Mouse (Mus musculus): ENCODE measurements around the gene Ptbp3. TPM values are rescaled to one million over a fixed set of nuclear protein-coding genes. Genes with fewer than 3 reads are reported as not detected.

Gene Ptbp3
- polyA plus RNA-seq, 1 experiment = 10.9 TPM

DNA sequence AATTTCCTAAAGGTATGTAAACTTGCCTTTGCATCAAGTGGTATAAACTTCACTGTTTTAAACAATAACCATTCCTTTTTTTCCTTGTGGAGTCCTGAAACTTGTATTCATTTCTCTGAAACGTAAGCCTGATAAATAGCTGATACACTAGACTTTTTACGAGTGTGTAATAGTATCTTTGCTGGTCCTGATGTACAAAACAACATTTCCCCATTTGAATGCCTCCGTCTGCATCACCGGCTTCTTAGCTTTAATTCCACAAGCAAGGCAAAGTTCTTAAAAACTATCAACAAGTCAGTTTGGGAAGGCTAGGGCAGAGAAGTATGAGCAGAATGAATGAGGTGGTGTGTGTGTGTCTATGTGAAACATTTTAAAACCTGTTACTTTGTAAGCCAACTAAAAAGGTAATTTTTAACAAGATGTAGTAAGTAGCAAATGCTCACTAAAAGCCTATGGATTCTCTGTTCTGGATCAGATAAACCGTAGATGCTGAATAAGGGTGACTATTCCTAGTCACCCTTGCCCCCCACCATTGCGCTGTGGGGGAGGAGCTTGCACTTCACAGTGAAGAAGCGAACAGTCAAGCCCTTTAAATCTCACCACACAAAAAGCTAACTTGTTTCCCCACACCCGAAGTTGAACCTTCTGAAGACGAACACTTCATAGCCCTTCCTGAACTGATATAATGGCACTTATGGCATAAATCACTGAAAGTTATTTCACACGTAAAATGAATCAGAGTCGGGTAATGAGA lies 1.9 kb downstream of the Ptbp3 start:
- H3K79me3 ChIP-seq (ENCODE audit: low read depth) = peaks cover 62% of the 10 kb centered on the region
- no peaks in the 10 kb centered on the region for H3K36me3 ChIP-seq (ENCODE audit: control insufficient read depth, insufficient read depth)
- no peak for TF ChIP-seq MAX (IDR thresholded peaks at IDR 0.05)
- TF ChIP-seq CTCF (IDR thresholded peaks at IDR 0.05; ENCODE audit: control insufficient read depth, insufficient read depth, insufficient read length) = no peak
- no peak for TF ChIP-seq CEBPB (IDR thresholded peaks at IDR 0.05; ENCODE audit: low read depth)
- no peak for TF ChIP-seq MYOD1 (IDR thresholded peaks at IDR 0.05; ENCODE audit: control insufficient read depth, insufficient read length, low read depth)
- no peak for TF ChIP-seq FOSL1 (IDR thresholded peaks at IDR 0.05; ENCODE audit: insufficient read depth, low read length, poor library complexity, severe bottlenecking)
- no peak for TF ChIP-seq USF1 (IDR thresholded peaks at IDR 0.05; ENCODE audit: low read depth)
- TF ChIP-seq MYOG (IDR thresholded peaks at IDR 0.05; ENCODE audit: control insufficient read depth, extremely low read depth, insufficient read length) = no peak
- H3K27me3 ChIP-seq (ENCODE audit: control insufficient read depth, insufficient read depth, insufficient read length) = no peaks in the 10 kb centered on the region
- peak overlapping the region; percentile 78 for H3K4me3 ChIP-seq (ENCODE audit: insufficient read depth, poor library complexity, severe bottlenecking)
- peaks cover 68% of the 10 kb centered on the region for H3K79me2 ChIP-seq (ENCODE audit: control insufficient read depth, insufficient read depth)
- H3ac ChIP-seq (ENCODE audit: control insufficient read depth, insufficient read length, low read depth) = peak overlapping the region; percentile 28

DNA sequence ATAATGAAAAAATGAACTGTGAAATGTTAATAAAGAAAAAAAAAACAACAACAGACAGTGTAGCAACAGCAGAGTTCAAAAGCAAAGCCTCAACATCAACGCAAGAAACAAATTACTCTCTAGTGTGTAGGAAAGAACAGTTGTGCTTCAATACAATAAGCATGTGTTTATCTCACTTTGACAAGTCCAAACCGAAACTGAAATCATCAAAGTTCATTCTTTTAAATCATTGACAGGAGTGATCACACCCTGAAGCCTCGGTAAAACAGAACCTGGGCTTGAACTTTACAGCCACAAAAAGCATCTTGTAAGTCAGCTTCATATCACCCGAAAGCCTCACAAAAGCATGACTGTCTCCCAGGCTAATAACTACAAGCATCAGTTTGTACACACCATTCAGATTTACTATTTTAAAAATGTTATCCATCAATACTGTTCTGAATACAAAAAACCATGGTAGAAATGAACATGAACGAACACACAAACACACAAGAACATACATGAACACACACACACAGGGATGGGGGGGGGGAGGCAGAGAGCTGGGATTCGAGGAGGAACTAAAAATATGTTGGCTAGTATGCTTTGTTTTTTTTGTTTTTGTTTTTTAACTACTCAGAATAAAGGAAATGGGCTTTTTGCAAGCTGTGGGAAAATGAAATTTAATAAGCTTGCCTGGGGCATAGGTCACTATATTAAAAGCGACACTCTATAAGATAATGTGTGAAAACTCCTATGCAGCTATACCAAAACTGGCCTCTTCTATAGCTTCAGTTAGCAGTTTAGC lies 2.7 kb downstream of the Ptbp3 start:
- Histone ChIP-seq H3K79me3 (ENCODE audit: low read depth) (peaks cover 69% of the 10 kb centered on the region), H3ac (ENCODE audit: control insufficient read depth, insufficient read length, low read depth) (no peak overlapping the region), H3K4me3 (ENCODE audit: insufficient read depth, poor library complexity, severe bottlenecking) (no peak overlapping the region), H3K36me3 (ENCODE audit: control insufficient read depth, insufficient read depth) (no peaks in the 10 kb centered on the region), H3K79me2 (ENCODE audit: control insufficient read depth, insufficient read depth) (peaks cover 76% of the 10 kb centered on the region), H3K27me3 (ENCODE audit: control insufficient read depth, insufficient read depth, insufficient read length) (no peaks in the 10 kb centered on the region)
- TF ChIP-seq USF1 (IDR thresholded peaks at IDR 0.05; ENCODE audit: low read depth) (no peak), MAX (IDR thresholded peaks at IDR 0.05) (no peak), MYOD1 (IDR thresholded peaks at IDR 0.05; ENCODE audit: control insufficient read depth, insufficient read length, low read depth) (no peak), CTCF (IDR thresholded peaks at IDR 0.05; ENCODE audit: control insufficient read depth, insufficient read depth, insufficient read length) (no peak), FOSL1 (IDR thresholded peaks at IDR 0.05; ENCODE audit: insufficient read depth, low read length, poor library complexity, severe bottlenecking) (no peak), CEBPB (IDR thresholded peaks at IDR 0.05; ENCODE audit: low read depth) (no peak), MYOG (IDR thresholded peaks at IDR 0.05; ENCODE audit: control insufficient read depth, extremely low read depth, insufficient read length) (no peak)

DNA sequence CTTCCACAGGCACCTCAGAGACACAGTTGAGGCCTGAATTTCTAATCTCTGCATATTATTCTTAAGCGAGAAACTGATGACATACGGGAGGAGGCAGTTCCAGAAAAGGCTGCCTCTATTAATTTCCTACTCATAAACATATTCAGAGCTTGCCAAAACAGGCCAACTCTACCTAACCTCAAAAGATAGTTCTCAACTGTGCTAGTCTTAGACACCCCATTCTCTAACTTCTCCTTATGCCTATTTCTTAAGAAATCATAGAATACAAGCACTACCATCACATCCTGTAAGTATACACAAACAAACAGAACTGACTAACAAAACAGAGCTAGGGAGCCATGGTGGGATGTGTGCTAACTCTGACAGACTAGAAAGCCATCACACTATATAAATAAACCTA lies 4.5 kb downstream of the Ptbp3 start:
- Histone ChIP-seq H3ac (ENCODE audit: control insufficient read depth, insufficient read length, low read depth) (no peak overlapping the region), H3K27me3 (ENCODE audit: control insufficient read depth, insufficient read depth, insufficient read length) (no peaks in the 10 kb centered on the region), H3K36me3 (ENCODE audit: control insufficient read depth, insufficient read depth) (no peaks in the 10 kb centered on the region), H3K79me2 (ENCODE audit: control insufficient read depth, insufficient read depth) (peaks cover 95% of the 10 kb centered on the region), H3K4me3 (ENCODE audit: insufficient read depth, poor library complexity, severe bottlenecking) (no peak overlapping the region), H3K79me3 (ENCODE audit: low read depth) (peaks cover 86% of the 10 kb centered on the region)
- TF ChIP-seq FOSL1 (IDR thresholded peaks at IDR 0.05; ENCODE audit: insufficient read depth, low read length, poor library complexity, severe bottlenecking) (no peak), CEBPB (IDR thresholded peaks at IDR 0.05; ENCODE audit: low read depth) (no peak), USF1 (IDR thresholded peaks at IDR 0.05; ENCODE audit: low read depth) (no peak), MYOG (IDR thresholded peaks at IDR 0.05; ENCODE audit: control insufficient read depth, extremely low read depth, insufficient read length) (no peak), CTCF (IDR thresholded peaks at IDR 0.05; ENCODE audit: control insufficient read depth, insufficient read depth, insufficient read length) (no peak), MAX (IDR thresholded peaks at IDR 0.05) (no peak), MYOD1 (IDR thresholded peaks at IDR 0.05; ENCODE audit: control insufficient read depth, insufficient read length, low read depth) (no peak)

DNA sequence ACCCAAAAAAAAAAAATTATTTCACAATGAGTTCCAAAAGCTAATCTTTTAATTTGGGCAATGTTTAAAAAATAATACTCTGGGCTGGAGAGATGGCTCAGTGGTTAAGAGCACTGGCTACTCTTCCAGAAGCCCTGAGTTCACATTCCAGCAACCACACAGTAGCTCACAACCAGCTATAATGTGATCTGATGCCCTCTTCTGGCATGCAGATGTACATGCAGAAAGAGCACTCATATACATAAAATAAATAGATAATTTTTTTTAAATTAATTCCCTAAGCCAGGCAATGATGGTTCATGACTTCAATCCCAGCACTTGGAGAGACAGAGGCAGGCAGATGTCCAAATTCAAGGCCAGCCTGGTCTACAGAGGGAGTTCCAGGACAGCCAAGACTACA lies 6.2 kb downstream of the Ptbp3 start:
- peaks cover 96% of the 10 kb centered on the region for H3K79me3 ChIP-seq (ENCODE audit: low read depth)
- H3K27me3 ChIP-seq (ENCODE audit: control insufficient read depth, insufficient read depth, insufficient read length) = no peaks in the 10 kb centered on the region
- TF ChIP-seq MYOD1 (IDR thresholded peaks at IDR 0.05; ENCODE audit: control insufficient read depth, insufficient read length, low read depth) = no peak
- no peak for TF ChIP-seq MAX (IDR thresholded peaks at IDR 0.05)
- TF ChIP-seq CTCF (IDR thresholded peaks at IDR 0.05; ENCODE audit: control insufficient read depth, insufficient read depth, insufficient read length) = no peak
- TF ChIP-seq USF1 (IDR thresholded peaks at IDR 0.05; ENCODE audit: low read depth) = no peak
- no peak for TF ChIP-seq CEBPB (IDR thresholded peaks at IDR 0.05; ENCODE audit: low read depth)
- no peak for TF ChIP-seq FOSL1 (IDR thresholded peaks at IDR 0.05; ENCODE audit: insufficient read depth, low read length, poor library complexity, severe bottlenecking)
- no peak for TF ChIP-seq MYOG (IDR thresholded peaks at IDR 0.05; ENCODE audit: control insufficient read depth, extremely low read depth, insufficient read length)
- no peak overlapping the region for H3ac ChIP-seq (ENCODE audit: control insufficient read depth, insufficient read length, low read depth)
- H3K36me3 ChIP-seq (ENCODE audit: control insufficient read depth, insufficient read depth) = no peaks in the 10 kb centered on the region
- H3K4me3 ChIP-seq (ENCODE audit: insufficient read depth, poor library complexity, severe bottlenecking) = no peak overlapping the region
- H3K79me2 ChIP-seq (ENCODE audit: control insufficient read depth, insufficient read depth) = peaks cover 100% of the 10 kb centered on the region

DNA sequence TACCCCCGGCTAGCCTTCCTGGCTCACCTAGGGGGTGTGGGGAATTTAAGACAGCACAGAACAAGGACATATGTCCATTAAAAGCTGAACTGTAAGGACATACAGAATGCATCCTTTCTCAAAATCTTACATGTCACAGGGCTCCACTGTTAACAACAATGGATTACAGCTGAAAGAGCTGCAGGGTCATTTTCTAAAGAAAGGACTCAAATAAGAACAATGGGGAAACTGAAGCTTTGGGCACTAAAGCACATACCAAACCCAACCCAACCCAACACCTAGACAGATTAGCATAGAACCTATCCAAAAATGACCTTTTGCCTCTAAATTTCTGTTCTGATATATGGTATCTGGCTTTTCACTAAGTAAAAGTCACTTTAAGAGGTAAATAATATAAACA lies 12.9 kb downstream of the Ptbp3 start:
- TF ChIP-seq CEBPB (IDR thresholded peaks at IDR 0.05; ENCODE audit: low read depth) = no peak
- no peak for TF ChIP-seq MYOG (IDR thresholded peaks at IDR 0.05; ENCODE audit: control insufficient read depth, extremely low read depth, insufficient read length)
- no peak for TF ChIP-seq CTCF (IDR thresholded peaks at IDR 0.05; ENCODE audit: control insufficient read depth, insufficient read depth, insufficient read length)
- TF ChIP-seq USF1 (IDR thresholded peaks at IDR 0.05; ENCODE audit: low read depth) = no peak
- no peak overlapping the region for H3ac ChIP-seq (ENCODE audit: control insufficient read depth, insufficient read length, low read depth)
- no peaks in the 10 kb centered on the region for H3K36me3 ChIP-seq (ENCODE audit: control insufficient read depth, insufficient read depth)
- no peak overlapping the region for H3K4me3 ChIP-seq (ENCODE audit: insufficient read depth, poor library complexity, severe bottlenecking)
- peaks cover 96% of the 10 kb centered on the region for H3K79me3 ChIP-seq (ENCODE audit: low read depth)
- H3K79me2 ChIP-seq (ENCODE audit: control insufficient read depth, insufficient read depth) = peaks cover 100% of the 10 kb centered on the region
- no peaks in the 10 kb centered on the region for H3K27me3 ChIP-seq (ENCODE audit: control insufficient read depth, insufficient read depth, insufficient read length)
